Mouse (Mus musculus) liver, adult (tissue): ENCODE data around the gene Sarnp.

Experiments used
- GATA4 ChIP-seq: IDR thresholded peaks from 2 replicates; pipeline ENCODE4 v1.6.1; 2014; ENCODE audit warnings: mild to moderate bottlenecking, low read length; ENCODE audit not compliant: insufficient replicate concordance

Gene Sarnp

GRCm38 (mm10) chr10:128817033-128817432, at the start of gene Sarnp:
TSS of gene Sarnp (plus strand) at chr10:128817333.
- no peak for TF ChIP-seq GATA4

DNA sequence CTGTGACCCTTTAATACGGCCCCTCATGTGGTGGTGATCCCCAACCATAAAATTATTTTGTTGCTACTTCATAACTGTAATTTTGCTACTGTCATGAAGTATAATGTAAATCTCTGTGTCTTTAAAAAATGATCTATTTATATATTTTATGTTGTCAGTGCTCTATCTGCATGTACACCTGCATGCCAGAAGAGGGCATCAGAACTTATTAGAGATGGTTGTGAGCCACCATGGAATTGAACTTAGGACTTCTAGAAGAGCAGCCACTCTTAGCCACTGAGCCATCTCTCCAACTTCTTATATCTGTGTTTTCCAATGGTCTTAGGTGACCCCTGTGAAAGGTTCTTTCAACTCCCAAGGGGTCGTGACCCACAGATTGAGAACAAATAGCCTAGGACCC, 44.2 kb upstream of the Sarnp start:
- TF ChIP-seq GATA4, result no peak

DNA sequence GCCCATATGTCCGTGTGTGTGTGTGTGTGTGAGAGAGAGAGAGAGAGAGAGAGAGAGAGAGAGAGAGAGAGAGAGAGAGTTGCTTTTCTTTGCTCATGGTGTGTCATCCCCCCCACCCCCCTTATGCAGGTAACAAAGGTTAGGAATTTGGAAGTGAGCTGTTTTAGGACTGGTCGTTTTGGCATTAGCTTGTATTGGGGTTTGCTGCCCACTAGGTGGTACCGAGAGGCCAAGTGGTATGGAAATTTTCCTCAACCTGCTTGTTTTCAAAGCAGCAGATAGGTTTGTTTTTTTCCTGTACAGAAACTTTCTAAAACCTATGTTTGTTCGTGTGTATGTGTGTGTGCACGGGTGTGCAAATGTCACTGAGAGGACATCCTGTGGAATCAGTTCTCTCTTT, 43.4 kb upstream of the Sarnp start:
- TF ChIP-seq GATA4, result no peak

- no peak for TF ChIP-seq GATA4
Observed at GRCm38 (mm10) chr10:128778441-128778840, 38.7 kb upstream of the Sarnp start.

DNA sequence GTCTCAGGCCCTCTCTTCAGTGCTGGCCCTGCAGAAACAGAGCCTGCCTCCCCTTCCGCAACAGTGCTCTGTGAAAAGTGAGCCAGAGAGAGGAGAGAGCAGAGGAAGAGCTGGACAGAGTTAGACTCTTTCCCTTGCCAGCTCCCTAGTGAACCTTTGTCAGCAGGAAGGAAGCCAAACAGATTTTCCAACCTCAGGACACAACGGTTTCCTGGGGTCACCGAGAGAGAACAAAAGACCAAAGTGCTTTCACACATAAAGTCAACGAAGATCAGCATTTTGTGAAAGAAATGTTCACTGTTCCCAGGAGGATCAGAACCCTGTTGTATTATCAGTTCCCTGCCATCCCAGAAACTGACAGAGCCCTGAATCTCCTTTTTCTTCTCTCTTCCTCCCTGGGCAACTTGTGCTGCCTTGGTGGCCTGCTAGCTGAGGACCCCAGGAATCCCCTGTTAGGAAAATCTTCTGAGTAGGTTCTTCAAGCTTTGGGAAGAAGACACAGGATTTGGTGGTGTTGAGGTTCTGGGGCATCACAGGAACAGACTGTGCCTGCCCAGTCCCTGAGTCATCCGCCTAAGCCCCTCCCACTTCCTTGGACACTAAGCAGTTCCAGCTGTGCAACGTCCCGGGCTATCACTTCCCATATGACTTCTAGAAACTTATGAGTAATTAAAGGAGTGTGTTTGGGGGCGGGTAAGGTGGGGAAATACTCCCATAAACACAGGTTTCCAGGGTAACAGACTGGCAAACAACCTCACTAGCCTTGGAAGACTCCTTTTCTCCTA, 37.9 kb upstream of the Sarnp start:
- TF ChIP-seq GATA4, result no peak

- TF ChIP-seq GATA4, result no peak
Observed at GRCm38 (mm10) chr10:128780200-128780599, 36.9 kb upstream of the Sarnp start.

- no peak for TF ChIP-seq GATA4
Observed at GRCm38 (mm10) chr10:128790398-128791124, 26.6 kb upstream of the Sarnp start, which contains the start of gene Mmp19. TSS of gene Mmp19 (plus strand) at chr10:128790910.

DNA sequence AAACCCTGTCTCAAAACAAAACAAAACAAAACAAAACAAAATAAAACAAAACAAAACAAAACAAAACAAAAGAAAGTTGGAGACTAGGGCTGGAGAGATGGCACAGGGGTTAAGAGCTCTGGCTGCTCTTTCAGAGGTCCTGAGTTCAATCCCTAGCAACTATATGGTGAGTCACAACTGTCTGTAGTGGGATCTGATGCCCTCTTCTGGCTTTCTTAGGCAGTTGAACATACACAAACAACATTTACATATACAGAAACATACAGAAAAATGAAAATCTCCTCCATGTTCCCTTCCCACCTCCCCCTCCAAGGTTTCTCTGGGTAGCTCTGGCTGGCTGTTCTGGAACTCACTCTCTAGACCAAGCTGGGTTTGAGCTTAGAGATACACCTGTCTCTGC, 25.1 kb upstream of the Sarnp start:
- TF ChIP-seq GATA4, result no peak

DNA sequence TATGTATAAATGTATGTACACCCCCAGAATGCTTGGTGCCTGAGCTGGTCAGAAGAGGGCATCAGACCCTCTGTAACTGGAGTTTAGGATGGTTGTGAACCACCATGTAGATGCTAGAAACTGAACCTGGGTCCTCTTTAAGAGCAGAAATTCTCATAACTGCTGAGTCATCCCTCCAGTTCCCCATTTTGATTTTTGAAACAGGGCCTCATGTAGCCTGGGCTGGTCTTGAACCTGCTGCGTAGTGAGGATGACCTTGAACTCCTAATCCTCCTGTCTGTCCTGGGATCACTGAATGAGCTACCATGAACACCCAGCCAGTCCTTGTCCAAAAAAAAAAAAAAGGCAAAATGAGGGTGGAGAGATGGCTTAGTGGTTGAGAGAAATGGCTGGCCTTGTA, 23.9 kb upstream of the Sarnp start:
- TF ChIP-seq GATA4, result no peak

DNA sequence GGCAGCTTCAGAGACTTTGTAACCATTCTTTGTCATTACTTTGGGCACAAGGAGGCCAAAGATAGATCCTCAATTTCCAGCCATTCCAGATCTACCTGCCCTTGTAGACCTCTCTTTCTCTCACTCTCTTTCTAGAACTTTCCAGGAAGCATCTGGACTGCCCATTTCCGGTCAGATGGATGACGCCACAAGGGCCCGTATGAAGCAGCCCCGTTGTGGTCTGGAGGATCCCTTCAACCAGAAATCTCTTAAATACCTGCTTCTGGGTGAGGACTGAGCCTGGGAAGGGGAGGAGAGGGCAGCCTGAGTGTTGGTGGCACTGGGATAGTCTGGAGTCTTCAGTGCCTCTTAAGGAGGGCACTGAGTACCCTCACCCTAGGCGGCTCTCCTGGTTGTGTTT, 22.7 kb upstream of the Sarnp start:
- TF ChIP-seq GATA4, result no peak

- TF ChIP-seq GATA4, result no peak
Observed at GRCm38 (mm10) chr10:128795581-128795980, 21.6 kb upstream of the Sarnp start.

DNA sequence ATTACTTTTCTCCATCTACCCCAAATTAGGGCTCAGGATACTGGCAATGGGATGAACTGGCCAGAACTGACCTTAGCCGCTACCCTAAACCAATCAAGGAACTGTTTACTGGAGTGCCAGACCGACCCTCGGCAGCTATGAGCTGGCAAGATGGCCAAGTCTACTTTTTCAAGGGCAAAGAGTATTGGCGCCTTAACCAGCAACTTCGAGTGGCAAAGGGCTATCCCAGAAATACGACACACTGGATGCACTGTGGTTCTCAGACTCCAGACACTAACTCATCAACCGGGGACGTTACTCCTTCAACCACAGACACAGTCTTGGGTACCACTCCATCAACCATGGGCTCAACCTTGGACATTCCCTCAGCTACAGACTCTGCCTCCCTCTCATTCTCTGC, 18.5 kb upstream of the Sarnp start:
- no peak for TF ChIP-seq GATA4

- TF ChIP-seq GATA4, result no peak
Observed at GRCm38 (mm10) chr10:128801981-128802495, 15.1 kb upstream of the Sarnp start.

DNA sequence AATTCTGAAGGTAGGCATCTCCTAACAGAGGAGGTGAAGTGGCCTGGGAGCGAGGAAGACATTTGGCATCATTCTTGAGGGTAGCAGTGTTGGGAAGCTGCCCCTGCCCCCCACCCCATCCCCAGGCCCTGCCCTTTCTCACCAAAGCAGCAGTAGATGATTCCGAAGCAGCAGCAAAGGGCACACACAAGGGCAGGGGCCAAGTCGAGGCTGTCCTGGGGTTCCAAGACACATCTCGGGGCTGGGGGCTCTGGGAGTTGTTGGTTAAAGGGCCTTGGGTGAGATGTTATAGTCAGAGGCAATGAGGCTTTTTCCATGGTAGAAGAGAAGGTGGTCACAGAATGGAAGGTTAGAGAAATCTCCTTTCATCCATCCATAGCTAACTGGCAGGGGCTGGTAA, 14.2 kb upstream of the Sarnp start:
- no peak for TF ChIP-seq GATA4

DNA sequence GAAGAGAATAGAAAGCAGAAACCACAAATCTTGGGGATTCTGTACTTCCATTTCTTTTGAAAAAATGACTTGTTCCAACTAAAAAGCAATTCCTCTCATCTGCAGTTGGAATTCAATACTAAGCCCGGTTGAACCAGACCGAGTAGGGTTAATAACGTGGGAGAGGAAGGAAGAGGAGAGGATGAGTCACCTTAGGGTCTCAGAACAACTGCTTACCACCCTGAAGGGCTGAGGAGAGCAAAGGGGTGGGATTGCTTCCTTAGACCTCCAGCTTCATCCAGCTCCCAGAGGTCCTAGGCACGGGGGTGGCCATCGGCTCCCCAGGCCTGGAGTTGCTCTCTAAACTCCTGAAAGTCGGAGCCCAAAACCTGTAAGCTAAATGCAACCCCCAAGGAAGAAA, 13.8 kb upstream of the Sarnp start:
- TF ChIP-seq GATA4, result no peak

DNA sequence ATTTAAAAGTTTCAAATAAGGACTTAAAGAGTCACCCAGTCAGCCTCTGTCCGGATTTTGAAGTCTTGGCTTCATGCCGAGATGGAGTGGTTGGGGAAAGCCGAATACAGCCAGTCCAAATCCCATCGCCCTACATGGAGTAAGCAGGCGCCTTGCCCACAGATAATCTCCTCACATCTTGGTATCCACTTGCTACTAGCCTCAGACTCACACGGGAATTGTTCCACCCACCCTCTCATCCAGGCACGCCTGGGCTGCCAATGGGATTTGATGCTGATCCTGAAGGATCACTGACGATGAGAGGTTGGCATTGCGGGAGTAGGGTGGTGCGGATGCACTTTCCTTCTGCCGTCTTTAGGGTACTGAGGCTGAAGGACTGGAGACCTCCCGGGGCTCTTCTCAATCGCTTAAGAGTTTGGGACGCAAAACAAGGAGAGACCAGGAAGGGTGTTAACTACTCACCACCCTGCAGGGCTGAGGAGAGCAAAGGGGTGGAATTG, 13.3 kb upstream of the Sarnp start, which contains the start of gene Dnajc14:
Gene Dnajc14, plus strand, starts transcription at position 292 of the 500 bp plus-strand sequence.
- TF ChIP-seq GATA4, result no peak
